Mouse (Mus musculus) myocyte (in vitro differentiated cells): ENCODE measurements around the gene Ddx51.

Experiments
- MAX ChIP-seq: IDR thresholded peaks from one replicate; pipeline ENCODE4 v1.6.1; 2011; ENCODE audit warnings: low read depth, mild to moderate bottlenecking, control low read depth
- MYOD1 ChIP-seq, 3 experiments: IDR thresholded peaks; one replicate each; pipeline ENCODE4 v1.6.1; 2011; ENCODE audit warnings: control low read depth in 2 of 3, low read depth in 2 of 3, mild to moderate bottlenecking in 2 of 3, moderate library complexity in 1 of 3; ENCODE audit not compliant: insufficient read length in 2 of 3, control insufficient read depth in 1 of 3
- POLR2A ChIP-seq: IDR thresholded peaks from one replicate; pipeline ENCODE4 v1.6.1; 2011; ENCODE audit warnings: low read depth, mild to moderate bottlenecking, control low read depth, moderate library complexity; ENCODE audit not compliant: insufficient read length
- SRF ChIP-seq: IDR thresholded peaks from one replicate; pipeline ENCODE4 v1.6.1; 2011; ENCODE audit warnings: low read depth; ENCODE audit not compliant: control insufficient read depth, insufficient read length
- TCF12 ChIP-seq: IDR thresholded peaks from one replicate; pipeline ENCODE4 v1.6.1; 2011; ENCODE audit warnings: mild to moderate bottlenecking, control low read depth; ENCODE audit not compliant: poor library complexity, insufficient read depth, severe bottlenecking
- USF1 ChIP-seq: IDR thresholded peaks from one replicate; pipeline ENCODE4 v1.6.1; 2011; ENCODE audit warnings: low read depth, mild to moderate bottlenecking, control low read depth, moderate library complexity

DNA sequence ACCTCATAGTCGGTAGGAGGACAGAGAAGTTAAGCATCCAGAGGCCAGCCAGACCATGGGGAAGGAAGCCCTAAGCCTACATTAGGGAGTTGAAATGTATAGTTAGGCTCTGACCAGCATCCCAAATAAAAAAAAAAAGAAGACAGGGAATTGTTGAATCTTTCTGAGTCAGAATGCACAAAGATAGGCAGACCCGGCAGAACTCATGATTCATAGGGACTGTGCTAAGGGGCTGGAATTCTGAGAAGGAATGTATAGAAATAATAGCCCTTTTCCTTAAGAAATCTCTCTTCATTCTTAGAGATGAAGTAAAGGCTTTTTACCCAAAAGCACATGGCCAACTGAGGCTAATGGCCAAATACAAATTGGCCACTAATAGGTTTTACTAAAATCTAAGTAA is 48.9 kb upstream of the Ddx51 start:
- no peak for TF ChIP-seq MYOD1 (IDR thresholded peaks at IDR 0.05; ENCODE audit: control insufficient read depth in 1 of 3, insufficient read length in 2 of 3, low read depth in 2 of 3)
- no peak for TF ChIP-seq TCF12
- no peak for TF ChIP-seq POLR2A
- no peak for TF ChIP-seq USF1
- no peak for TF ChIP-seq SRF
- TF ChIP-seq MAX = no peak
